Mouse (Mus musculus) thymus, adult 2 months (tissue): ENCODE results near the gene Morf4l1.

Experiments
- CTCF ChIP-seq: fragments of 200-500 bp; IDR thresholded peaks from 2 replicates; pipeline ENCODE4 v1.5.1; 2012; ENCODE audit warnings: mild to moderate bottlenecking, control low read depth, low read length, moderate library complexity, borderline replicate concordance; ENCODE audit not compliant: control insufficient read depth, poor library complexity, insufficient read depth; ENCODE audit errors: extremely low read depth
- POLR2A ChIP-seq: fragments of 200-500 bp; IDR thresholded peaks from 2 replicates; pipeline ENCODE4 v1.6.1; 2012; ENCODE audit warnings: mild to moderate bottlenecking, low read length, control low read depth, moderate library complexity; ENCODE audit not compliant: control insufficient read depth, poor library complexity, insufficient read depth; ENCODE audit errors: extremely low read depth

- TF ChIP-seq CTCF (no peak), POLR2A (no peak)
Observed at GRCm38 (mm10) chr9:90059828-90060573, 54.6 kb downstream of the Morf4l1 start.
